Mouse (Mus musculus): ENCODE measurements at regions not wholly inside any gene's neighbourhood (a gene's known extent, or its start where the extent isn't known, plus 50 kb on each side); places are given as distances from the start of the nearest gene placed in this dataset.

DNA sequence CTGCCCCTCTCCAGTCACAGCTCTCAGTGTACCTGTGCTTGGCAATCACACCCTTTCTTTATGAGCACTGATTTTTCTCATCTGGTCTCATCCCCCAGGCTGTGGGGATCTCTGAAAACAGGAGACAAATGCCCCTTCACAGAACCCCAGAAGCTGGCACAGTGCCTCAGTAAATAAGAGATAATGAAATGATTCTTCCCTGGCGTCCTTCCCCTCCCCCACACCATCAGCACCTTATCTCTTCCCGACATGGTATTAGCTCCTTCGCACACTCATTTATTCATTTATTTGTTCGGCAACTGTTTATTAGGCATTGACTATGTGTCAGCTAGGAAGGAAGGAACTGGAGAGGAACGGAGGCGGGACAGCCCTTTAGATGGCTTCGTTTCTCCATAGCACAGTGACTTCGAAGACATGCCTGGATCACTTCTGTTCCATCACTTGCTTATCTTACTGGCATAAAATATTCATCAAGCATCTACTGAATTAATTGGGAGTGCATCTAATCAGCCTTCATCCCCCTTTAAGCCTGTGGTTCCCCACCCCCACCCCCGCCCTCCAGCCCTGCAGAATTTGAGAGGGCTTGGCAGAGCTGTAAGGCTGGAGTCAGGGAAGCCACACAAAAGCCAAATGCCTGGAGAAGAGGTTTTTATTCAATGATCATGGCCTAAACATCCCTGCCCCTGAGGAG is 51.6 kb upstream of the Tbc1d21 start:
- Histone ChIP-seq H3K27me3 (replicated peaks; ENCODE audit: low read depth, poor library complexity, severe bottlenecking) (no peaks in the 10 kb centered on the region), H3K36me3 (replicated peaks) (no peaks in the 10 kb centered on the region), H3K4me3 (no peak overlapping the region), H3K9me3 (no peaks in the 10 kb centered on the region), H3K27ac (replicated peaks) (no peak overlapping the region), H3K4me1 (peaks cover 7% of the 10 kb centered on the region; the same call in 1 of the 2 replicates)
- WGBS, result 73% methylated on average over 9 of the region's 9 CpGs
- no peak for DNase-seq (ENCODE audit: low spot score)

DNA sequence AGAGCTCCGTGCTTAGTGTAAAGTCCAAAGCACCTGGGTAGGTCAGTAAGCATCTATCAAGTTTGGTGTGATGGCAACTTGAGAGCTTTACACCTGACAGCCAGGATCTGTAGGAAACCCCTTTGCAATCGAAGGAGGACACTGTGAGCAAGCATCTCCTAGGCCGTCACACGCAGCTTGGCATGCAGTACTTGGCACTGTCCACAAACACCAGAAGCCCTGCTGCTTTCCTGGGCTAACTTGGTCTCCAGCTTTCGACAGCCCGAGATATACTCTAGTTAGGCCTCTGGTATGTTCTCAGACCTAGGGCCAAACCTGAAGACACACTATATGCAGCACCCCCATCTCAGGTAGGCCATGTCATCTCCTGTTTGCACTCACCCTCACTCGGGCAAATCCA is 58.5 kb upstream of the Tbc1d21 start:
- H3K36me3 ChIP-seq (replicated peaks), result no peaks in the 10 kb centered on the region
- WGBS, result 87% methylated on average over 7 of the region's 7 CpGs
- no peak for DNase-seq (ENCODE audit: low spot score)
- H3K27ac ChIP-seq (replicated peaks), result no peak overlapping the region
- peaks cover 5% of the 10 kb centered on the region for H3K27me3 ChIP-seq (replicated peaks; ENCODE audit: low read depth, poor library complexity, severe bottlenecking)
- H3K9me3 ChIP-seq, result no peaks in the 10 kb centered on the region
- H3K4me3 ChIP-seq, result no peak overlapping the region
- H3K4me1 ChIP-seq, result no peaks in the 10 kb centered on the region

GRCm38 (mm10) chr9:58430772-58431171 is 57.6 kb upstream of the Insyn1 start:
- 0 out of 2 replicates have a peak, but pooled peaks cover 6% of the 10 kb centered on the region for H3K4me1 ChIP-seq
- WGBS, result 94% methylated on average over 4 of the region's 4 CpGs

DNA sequence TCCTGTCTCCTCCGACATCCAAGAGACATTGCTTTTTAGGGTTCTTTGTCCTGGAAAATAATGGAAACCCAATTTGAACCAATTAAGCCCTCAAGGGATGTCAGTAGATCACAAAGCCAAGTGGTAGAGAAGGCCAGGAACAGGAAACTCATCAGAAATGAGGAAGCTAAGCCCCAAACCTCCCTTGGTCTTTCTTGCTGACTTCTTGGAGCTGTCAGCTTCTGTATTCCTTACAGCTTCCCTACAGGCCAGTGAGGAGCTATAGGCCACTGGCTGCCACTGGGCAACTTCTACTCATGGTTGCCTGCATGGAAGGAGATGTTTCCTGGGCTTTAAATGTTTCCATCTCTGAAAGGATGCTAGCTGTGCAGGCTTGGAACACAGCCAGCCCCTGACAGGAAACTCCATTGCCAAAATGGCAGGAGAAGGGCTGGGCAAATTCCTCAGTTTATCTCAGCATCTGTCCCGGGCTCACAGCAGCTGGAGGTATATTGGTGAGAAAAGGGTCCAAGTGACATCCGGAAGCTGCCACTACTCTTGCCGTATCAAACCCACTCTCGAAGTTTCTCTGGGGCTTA is 55.5 kb upstream of the Insyn1 start:
- peaks cover 14% of the 10 kb centered on the region for H3K4me1 ChIP-seq
- 79% methylated on average over 5 of the region's 5 CpGs for WGBS
- peaks cover 9% of the 10 kb centered on the region for H3K27me3 ChIP-seq (replicated peaks; ENCODE audit: low read depth, poor library complexity, severe bottlenecking)
- H3K4me3 ChIP-seq, result no peak overlapping the region
- DNase-seq (ENCODE audit: low spot score), result no peak
- H3K9me3 ChIP-seq, result no peaks in the 10 kb centered on the region
- H3K27ac ChIP-seq (replicated peaks), result no peak overlapping the region
- H3K36me3 ChIP-seq (replicated peaks), result no peaks in the 10 kb centered on the region

More at GRCm38 (mm10) chr9:58430772-58431171, 57.6 kb upstream of the Insyn1 start:
- Histone ChIP-seq H3K27ac (replicated peaks) (no peak overlapping the region), H3K27me3 (replicated peaks; ENCODE audit: low read depth, poor library complexity, severe bottlenecking) (peaks cover 6% of the 10 kb centered on the region), H3K36me3 (replicated peaks) (no peaks in the 10 kb centered on the region), H3K9me3 (no peaks in the 10 kb centered on the region), H3K4me3 (no peak overlapping the region)
- no peak for DNase-seq (ENCODE audit: low spot score)

- H3K4me1 ChIP-seq, result peaks cover 35% of the 10 kb centered on the region
- H3K4me3 ChIP-seq, result no peak overlapping the region
- no peak for DNase-seq (ENCODE audit: low spot score)
- peaks cover 9% of the 10 kb centered on the region for H3K27me3 ChIP-seq (replicated peaks; ENCODE audit: low read depth, poor library complexity, severe bottlenecking)
- no peak overlapping the region for H3K27ac ChIP-seq (replicated peaks)
- H3K36me3 ChIP-seq (replicated peaks), result no peaks in the 10 kb centered on the region
- WGBS, result 80% methylated on average over 10 of the region's 10 CpGs
- H3K9me3 ChIP-seq, result no peaks in the 10 kb centered on the region
Observed at GRCm38 (mm10) chr9:58436246-58437091, 51.9 kb upstream of the Insyn1 start.

DNA sequence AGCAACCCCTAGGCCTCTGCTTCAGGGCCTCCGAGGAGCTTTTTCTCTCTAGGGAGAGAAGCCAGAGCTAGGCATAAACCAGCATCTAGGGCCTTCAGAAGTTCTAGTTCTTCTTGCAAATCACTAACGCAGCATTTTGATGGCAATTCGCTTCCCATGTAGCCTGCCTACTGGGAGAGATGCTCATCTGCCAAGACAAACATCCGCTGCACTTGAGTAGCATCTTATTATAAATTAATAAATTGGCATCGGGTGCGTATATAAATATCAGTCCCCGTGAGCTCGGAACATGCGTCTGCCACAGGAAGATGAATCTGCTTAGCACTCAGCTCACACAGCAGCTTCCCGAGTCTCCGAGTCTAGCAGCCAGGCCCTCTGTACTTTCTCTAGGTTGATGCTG is 50.9 kb upstream of the Insyn1 start:
- Histone ChIP-seq H3K27me3 (replicated peaks; ENCODE audit: low read depth, poor library complexity, severe bottlenecking) (peaks cover 9% of the 10 kb centered on the region), H3K27ac (replicated peaks) (no peak overlapping the region), H3K4me1 (peaks cover 45% of the 10 kb centered on the region), H3K4me3 (no peak overlapping the region), H3K9me3 (no peaks in the 10 kb centered on the region), H3K36me3 (replicated peaks) (no peaks in the 10 kb centered on the region)
- DNase-seq (ENCODE audit: low spot score), result no peak
- WGBS, result 91% methylated on average over 11 of the region's 11 CpGs

- Histone ChIP-seq H3K4me3 (no peak overlapping the region), H3K27me3 (replicated peaks; ENCODE audit: low read depth, poor library complexity, severe bottlenecking) (peaks cover 4% of the 10 kb centered on the region; the same call in 1 of the 2 replicates), H3K4me1 (peaks cover 52% of the 10 kb centered on the region), H3K9me3 (no peaks in the 10 kb centered on the region), H3K27ac (replicated peaks) (no peak overlapping the region), H3K36me3 (replicated peaks) (no peaks in the 10 kb centered on the region)
- no peak for DNase-seq (ENCODE audit: low spot score)
- WGBS, result 77% methylated on average over 7 of the region's 7 CpGs
Observed at GRCm38 (mm10) chr9:58438071-58438858, 50.1 kb upstream of the Insyn1 start.
